Mouse (Mus musculus): ENCODE data around the gene Ppp1r12c. TPM values are rescaled to one million over a fixed set of nuclear protein-coding genes. Genes with fewer than 3 reads are reported as not detected.
"Not testable (repeated sequence)": the region's sequence is repeated elsewhere in the genome, so short reads cannot be mapped to it uniquely, and the experiment has no call there.

The Ppp1r12c gene
- polyA plus RNA-seq (2016; fragmentation: Nextera tagmentation; extraction: Ambion mirVana), result 54.6 and 59.7 TPM in 2 replicates

- H3K4me1 ChIP-seq, result peaks cover 42% of the 10 kb centered on the region
- H3K27ac ChIP-seq, result peak within 1 kb of the TSS; percentile 81
- H3K36me3 ChIP-seq (replicated peaks), result peaks cover 6% of the 10 kb centered on the region
- peak; percentile 95 for ATAC-seq (ENCODE audit: low FRiP score)
- peak within 1 kb of the TSS; percentile 95 for H3K4me3 ChIP-seq (replicated peaks)
- peak within 1 kb of the TSS; percentile 97 for H3K9ac ChIP-seq
- H3K4me2 ChIP-seq, result peak within 1 kb of the TSS; percentile 87
- no peaks in the 10 kb centered on the region for H3K27me3 ChIP-seq
- under 1% methylated on average over 61 of the region's 62 CpGs for WGBS
- no peaks in the 10 kb centered on the region for H3K9me3 ChIP-seq
Measured at GRCm38 (mm10) chr7:4501558-4502397, at the start of gene Ppp1r12c. Gene Ppp1r12c (minus strand): TSS chr7:4501680.

GRCm38 (mm10) chr7:4547221-4547641 lies 45.8 kb upstream of the Ppp1r12c start, which contains the start of gene Syt5:
Gene Syt5 (minus strand): TSS chr7:4547541.
- peak within 1 kb of the TSS; percentile 75 for H3K4me2 ChIP-seq
- no peaks in the 10 kb centered on the region for H3K9me3 ChIP-seq
- peaks cover 4% of the 10 kb centered on the region for H3K27me3 ChIP-seq
- peak within 1 kb of the TSS; percentile 49 for H3K4me3 ChIP-seq (replicated peaks)
- 7% methylated on average over 25 of the region's 33 CpGs for WGBS
- peak within 1 kb of the TSS; percentile 78 for H3K27ac ChIP-seq
- peak; percentile 71 for ATAC-seq (ENCODE audit: low FRiP score)
- peaks cover 22% of the 10 kb centered on the region for H3K4me1 ChIP-seq
- H3K36me3 ChIP-seq (replicated peaks), result 0 out of 2 replicates have a peak, but pooled peaks cover 6% of the 10 kb centered on the region
- peak within 1 kb of the TSS; percentile 56 for H3K9ac ChIP-seq

- Histone ChIP-seq H3K27ac (peak overlapping the region; percentile 78), H3K4me1 (peaks cover 22% of the 10 kb centered on the region), H3K4me3 (replicated peaks) (peak overlapping the region; percentile 49), H3K27me3 (peaks cover 4% of the 10 kb centered on the region), H3K4me2 (peak overlapping the region; percentile 75), H3K9ac (peak overlapping the region; percentile 56), H3K9me3 (no peaks in the 10 kb centered on the region), H3K36me3 (replicated peaks) (0 out of 2 replicates have a peak, but pooled peaks cover 6% of the 10 kb centered on the region)
- ATAC-seq (ENCODE audit: low FRiP score), result peak; percentile 94
- 1% methylated on average over 26 of the region's 26 CpGs for WGBS
Measured at GRCm38 (mm10) chr7:4546591-4547131, 45.2 kb upstream of the Ppp1r12c start.

- Histone ChIP-seq H3K9me3 (no peaks in the 10 kb centered on the region), H3K27ac (no peak overlapping the region), H3K4me1 (peaks cover 22% of the 10 kb centered on the region), H3K9ac (peak overlapping the region; percentile 56; the same call in 1 of the 2 replicates), H3K4me2 (peak overlapping the region; percentile 75), H3K36me3 (replicated peaks) (0 out of 2 replicates have a peak, but pooled peaks cover 6% of the 10 kb centered on the region), H3K27me3 (peaks cover 2% of the 10 kb centered on the region), H3K4me3 (replicated peaks) (peak overlapping the region; percentile 49)
- 73% methylated on average over 15 of the region's 15 CpGs for WGBS
- peak; percentile 69 for ATAC-seq (ENCODE audit: low FRiP score)
Measured at GRCm38 (mm10) chr7:4546050-4546449, 44.6 kb upstream of the Ppp1r12c start.

- Histone ChIP-seq H3K4me2 (no peak overlapping the region), H3K36me3 (replicated peaks) (0 out of 2 replicates have a peak, but pooled peaks cover 6% of the 10 kb centered on the region), H3K4me1 (peaks cover 17% of the 10 kb centered on the region), H3K9me3 (no peaks in the 10 kb centered on the region), H3K27me3 (no peaks in the 10 kb centered on the region; the same call in 1 of the 2 replicates), H3K9ac (no peak overlapping the region), H3K27ac (no peak overlapping the region), H3K4me3 (replicated peaks) (no peak overlapping the region)
- 42% methylated on average over 17 of the region's 17 CpGs for WGBS
- ATAC-seq (ENCODE audit: low FRiP score), result no peak
Measured at GRCm38 (mm10) chr7:4542013-4542412, 40.5 kb upstream of the Ppp1r12c start.

- H3K4me1 ChIP-seq, result peaks cover 10% of the 10 kb centered on the region
- no peak for ATAC-seq (ENCODE audit: low FRiP score)
- no peak overlapping the region for H3K27ac ChIP-seq
- no peak overlapping the region for H3K4me2 ChIP-seq
- WGBS, result 78% methylated on average over 5 of the region's 5 CpGs
- no peaks in the 10 kb centered on the region; the same call in 1 of the 2 replicates for H3K27me3 ChIP-seq
- H3K4me3 ChIP-seq (replicated peaks), result no peak overlapping the region
- 0 out of 2 replicates have a peak, but pooled peaks cover 6% of the 10 kb centered on the region for H3K36me3 ChIP-seq (replicated peaks)
- no peaks in the 10 kb centered on the region for H3K9me3 ChIP-seq
- H3K9ac ChIP-seq, result no peak overlapping the region
Measured at GRCm38 (mm10) chr7:4541344-4541743, 39.9 kb upstream of the Ppp1r12c start.

GRCm38 (mm10) chr7:4539019-4539418 lies 37.5 kb upstream of the Ppp1r12c start:
- Histone ChIP-seq H3K4me2 (no peak overlapping the region), H3K9me3 (no peaks in the 10 kb centered on the region), H3K36me3 (replicated peaks) (0 out of 2 replicates have a peak, but pooled peaks cover 6% of the 10 kb centered on the region), H3K27me3 (no peaks in the 10 kb centered on the region; the same call in 1 of the 2 replicates), H3K4me3 (replicated peaks) (no peak overlapping the region), H3K27ac (no peak overlapping the region), H3K9ac (no peak overlapping the region), H3K4me1 (no peaks in the 10 kb centered on the region)
- WGBS, result 72% methylated on average over 2 of the region's 2 CpGs
- no peak for ATAC-seq (ENCODE audit: low FRiP score)

GRCm38 (mm10) chr7:4537181-4537580 lies 35.7 kb upstream of the Ppp1r12c start:
- 53% methylated on average over 4 of the region's 4 CpGs for WGBS
- ATAC-seq (ENCODE audit: low FRiP score), result no peak
- H3K27ac ChIP-seq, result no peak overlapping the region
- no peak overlapping the region for H3K4me3 ChIP-seq (replicated peaks)
- H3K9me3 ChIP-seq, result no peaks in the 10 kb centered on the region
- peaks cover 4% of the 10 kb centered on the region for H3K4me1 ChIP-seq
- no peaks in the 10 kb centered on the region for H3K36me3 ChIP-seq (replicated peaks)
- H3K4me2 ChIP-seq, result no peak overlapping the region
- no peaks in the 10 kb centered on the region; the same call in 1 of the 2 replicates for H3K27me3 ChIP-seq
- H3K9ac ChIP-seq, result no peak overlapping the region

GRCm38 (mm10) chr7:4536369-4536768 lies 34.9 kb upstream of the Ppp1r12c start:
- peaks cover 6% of the 10 kb centered on the region for H3K27me3 ChIP-seq
- no peak overlapping the region for H3K4me3 ChIP-seq (replicated peaks)
- WGBS, result 83% methylated on average over 4 of the region's 4 CpGs
- H3K9ac ChIP-seq, result no peak overlapping the region
- H3K4me1 ChIP-seq, result peaks cover 11% of the 10 kb centered on the region
- no peak overlapping the region for H3K27ac ChIP-seq
- H3K4me2 ChIP-seq, result no peak overlapping the region
- no peak for ATAC-seq (ENCODE audit: low FRiP score)
- no peaks in the 10 kb centered on the region for H3K9me3 ChIP-seq
- no peaks in the 10 kb centered on the region for H3K36me3 ChIP-seq (replicated peaks)

- peak; percentile 89 for ATAC-seq (ENCODE audit: low FRiP score)
- Histone ChIP-seq H3K27ac (no peak within 1 kb of the TSS), H3K4me2 (peak within 1 kb of the TSS; percentile 64), H3K4me1 (peaks cover 11% of the 10 kb centered on the region), H3K9ac (peak within 1 kb of the TSS; percentile 51), H3K36me3 (replicated peaks) (no peaks in the 10 kb centered on the region), H3K9me3 (no peaks in the 10 kb centered on the region), H3K4me3 (replicated peaks) (peak within 1 kb of the TSS; percentile 39), H3K27me3 (peaks cover 15% of the 10 kb centered on the region; the same call in 1 of the 2 replicates)
- WGBS, result 3% methylated on average over 28 of the region's 28 CpGs
Measured at GRCm38 (mm10) chr7:4532005-4532729, 30.7 kb upstream of the Ppp1r12c start, which contains the start of gene Dnaaf3. Gene Dnaaf3 (minus strand): TSS chr7:4532453.

- not testable (repeated sequence) for H3K9ac ChIP-seq; ATAC-seq (ENCODE audit: low FRiP score); H3K4me3 ChIP-seq (replicated peaks); H3K27ac ChIP-seq; H3K4me2 ChIP-seq; H3K9me3 ChIP-seq; H3K36me3 ChIP-seq (replicated peaks)
- Histone ChIP-seq H3K4me1 (peaks cover 24% of the 10 kb centered on the region), H3K27me3 (peaks cover 18% of the 10 kb centered on the region)
- 48% methylated on average over 7 of the region's 8 CpGs for WGBS
Measured at GRCm38 (mm10) chr7:4530166-4530565, 28.7 kb upstream of the Ppp1r12c start.
